Mouse (Mus musculus): ENCODE measurements around the gene Chd6. TPM values are rescaled to one million over a fixed set of nuclear protein-coding genes. Genes with fewer than 3 reads are reported as not detected.

Gene Chd6
- polyA plus RNA-seq, 1 experiment = 22.2 TPM

GRCm38 (mm10) chr2:160912231-160912671 is 196.6 kb downstream of the Chd6 start, which contains the start of gene Emilin3:
Gene Emilin3, minus strand, starts transcription at chr2:160912328.
- Histone ChIP-seq H3K27ac (ENCODE audit: control insufficient read depth, insufficient read depth, low read depth, low read length, poor library complexity) (no peak within 1 kb of the TSS; the same call in 1 of the 2 replicates), H3K4me3 (replicated peaks; ENCODE audit: control insufficient read depth, low read depth, low read length) (no peak within 1 kb of the TSS), H3K4me1 (ENCODE audit: control insufficient read depth, insufficient read depth, low read length) (no peaks in the 10 kb centered on the region)
- TF ChIP-seq CTCF (IDR thresholded peaks at IDR 0.05; ENCODE audit: control insufficient read depth, insufficient read depth, low read length) (no peak), POLR2A (IDR thresholded peaks at IDR 0.05; ENCODE audit: borderline replicate concordance, control insufficient read depth, low read depth, low read length) (no peak)
- WGBS = 4% methylated on average over 45 of the region's 46 CpGs

- H3K4me1 ChIP-seq (ENCODE audit: control insufficient read depth, insufficient read depth, low read length) = no peaks in the 10 kb centered on the region
- no peak for TF ChIP-seq CTCF (IDR thresholded peaks at IDR 0.05; ENCODE audit: control insufficient read depth, insufficient read depth, low read length)
- TF ChIP-seq POLR2A (IDR thresholded peaks at IDR 0.05; ENCODE audit: borderline replicate concordance, control insufficient read depth, low read depth, low read length) = no peak
- no peak overlapping the region; the same call in 1 of the 2 replicates for H3K27ac ChIP-seq (ENCODE audit: control insufficient read depth, insufficient read depth, low read depth, low read length, poor library complexity)
- H3K4me3 ChIP-seq (replicated peaks; ENCODE audit: control insufficient read depth, low read depth, low read length) = no peak overlapping the region
- 5% methylated on average over 64 of the region's 64 CpGs for WGBS
These were observed 197.2 kb downstream of the Chd6 start for GRCm38 (mm10) chr2:160911558-160912201.

- TF ChIP-seq CTCF (IDR thresholded peaks at IDR 0.05; ENCODE audit: control insufficient read depth, insufficient read depth, low read length) = no peak
- no peak for TF ChIP-seq POLR2A (IDR thresholded peaks at IDR 0.05; ENCODE audit: borderline replicate concordance, control insufficient read depth, low read depth, low read length)
- 75% methylated on average over 5 of the region's 5 CpGs for WGBS
- no peaks in the 10 kb centered on the region for H3K4me1 ChIP-seq (ENCODE audit: control insufficient read depth, insufficient read depth, low read length)
- no peak overlapping the region for H3K27ac ChIP-seq (ENCODE audit: control insufficient read depth, insufficient read depth, low read depth, low read length, poor library complexity)
- no peak overlapping the region for H3K4me3 ChIP-seq (replicated peaks; ENCODE audit: control insufficient read depth, low read depth, low read length)
These were observed 198.2 kb downstream of the Chd6 start for GRCm38 (mm10) chr2:160910633-160911032.

GRCm38 (mm10) chr2:160908607-160909006 is 200.3 kb downstream of the Chd6 start:
- no peak overlapping the region for H3K27ac ChIP-seq (ENCODE audit: control insufficient read depth, insufficient read depth, low read depth, low read length, poor library complexity)
- H3K4me3 ChIP-seq (replicated peaks; ENCODE audit: control insufficient read depth, low read depth, low read length) = no peak overlapping the region
- no peaks in the 10 kb centered on the region for H3K4me1 ChIP-seq (ENCODE audit: control insufficient read depth, insufficient read depth, low read length)
- 64% methylated on average over 18 of the region's 18 CpGs for WGBS
- no peak for TF ChIP-seq POLR2A (IDR thresholded peaks at IDR 0.05; ENCODE audit: borderline replicate concordance, control insufficient read depth, low read depth, low read length)
- no peak for TF ChIP-seq CTCF (IDR thresholded peaks at IDR 0.05; ENCODE audit: control insufficient read depth, insufficient read depth, low read length)

GRCm38 (mm10) chr2:160906101-160906500 is 202.8 kb downstream of the Chd6 start:
- TF ChIP-seq POLR2A (IDR thresholded peaks at IDR 0.05; ENCODE audit: borderline replicate concordance, control insufficient read depth, low read depth, low read length) = no peak
- TF ChIP-seq CTCF (IDR thresholded peaks at IDR 0.05; ENCODE audit: control insufficient read depth, insufficient read depth, low read length) = no peak
- Histone ChIP-seq H3K4me1 (ENCODE audit: control insufficient read depth, insufficient read depth, low read length) (no peaks in the 10 kb centered on the region), H3K27ac (ENCODE audit: control insufficient read depth, insufficient read depth, low read depth, low read length, poor library complexity) (no peak overlapping the region), H3K4me3 (replicated peaks; ENCODE audit: control insufficient read depth, low read depth, low read length) (no peak overlapping the region)
- 71% methylated on average over 5 of the region's 5 CpGs for WGBS

GRCm38 (mm10) chr2:160905301-160905700 is 203.6 kb downstream of the Chd6 start:
- no peak overlapping the region for H3K27ac ChIP-seq (ENCODE audit: control insufficient read depth, insufficient read depth, low read depth, low read length, poor library complexity)
- H3K4me3 ChIP-seq (replicated peaks; ENCODE audit: control insufficient read depth, low read depth, low read length) = no peak overlapping the region
- WGBS = 92% methylated on average over 12 of the region's 12 CpGs
- no peak for TF ChIP-seq POLR2A (IDR thresholded peaks at IDR 0.05; ENCODE audit: borderline replicate concordance, control insufficient read depth, low read depth, low read length)
- TF ChIP-seq CTCF (IDR thresholded peaks at IDR 0.05; ENCODE audit: control insufficient read depth, insufficient read depth, low read length) = no peak
- H3K4me1 ChIP-seq (ENCODE audit: control insufficient read depth, insufficient read depth, low read length) = no peaks in the 10 kb centered on the region

GRCm38 (mm10) chr2:160901656-160902412 is 207.0 kb downstream of the Chd6 start:
- Histone ChIP-seq H3K4me1 (ENCODE audit: control insufficient read depth, insufficient read depth, low read length) (no peaks in the 10 kb centered on the region), H3K4me3 (replicated peaks; ENCODE audit: control insufficient read depth, low read depth, low read length) (no peak overlapping the region), H3K27ac (ENCODE audit: control insufficient read depth, insufficient read depth, low read depth, low read length, poor library complexity) (no peak overlapping the region)
- TF ChIP-seq CTCF (IDR thresholded peaks at IDR 0.05; ENCODE audit: control insufficient read depth, insufficient read depth, low read length) (no peak), POLR2A (IDR thresholded peaks at IDR 0.05; ENCODE audit: borderline replicate concordance, control insufficient read depth, low read depth, low read length) (no peak)
- 61% methylated on average over 7 of the region's 7 CpGs for WGBS

Other genes starting within 250 kb of the Chd6 start
- 2.9 and 3.5 TPM in 2 replicates for gene Zhx3, start 236.1 kb downstream of the Chd6 start, polyA plus RNA-seq (2011; ENCODE audit: insufficient read depth, insufficient read length, low replicate concordance, missing spikeins)
- 1.9 TPM in 1 of 2 replicates, not detected in the other for gene Lpin3, start 228.4 kb downstream of the Chd6 start, polyA plus RNA-seq (2011; ENCODE audit: insufficient read depth, insufficient read length, low replicate concordance, missing spikeins)
- 0.57 TPM in 1 of 2 replicates, not detected in the other for gene Emilin3, start 196.7 kb downstream of the Chd6 start, polyA plus RNA-seq (2011; ENCODE audit: insufficient read depth, insufficient read length, low replicate concordance, missing spikeins)

All from bone marrow, adult 2 months (tissue).